Mouse (Mus musculus) kidney, embryonic 14.5 days (tissue): ENCODE measurements at regions not wholly inside any gene's neighbourhood (a gene's known extent, or its start where the extent isn't known, plus 50 kb on each side); places are given as distances from the start of the nearest gene placed in this dataset.

Source experiments
- ATAC-seq: fragments of 200-750 bp; cut with Nextera tagmentation; 2 replicates; pipeline ENCODE4 v1.8.0; 2017; ENCODE audit warnings: moderate number of reproducible peaks, mild to moderate bottlenecking, moderate TSS enrichment, moderate library complexity; ENCODE audit not compliant: low FRiP score, low TSS enrichment
- H3K27ac ChIP-seq: fragments of 300-500 bp; sonication (generic); 2 replicates; pipeline ENCODE4 v1.5.1; 2014; ENCODE audit warnings: low read depth, mild to moderate bottlenecking, low read length, moderate library complexity, mixed read lengths
- H3K27me3 ChIP-seq: fragments of 300-500 bp; sonication (generic); 2 replicates; pipeline ENCODE4 v1.6.1; 2014; ENCODE audit warnings: mild to moderate bottlenecking, low read length; ENCODE audit not compliant: control insufficient read depth, insufficient read depth
- H3K36me3 ChIP-seq: fragments of 300-500 bp; sonication (generic); 2 replicates; pipeline ENCODE4 v1.6.1; 2014; ENCODE audit warnings: low read length, mixed read lengths; ENCODE audit not compliant: control insufficient read depth, insufficient read depth
- H3K4me1 ChIP-seq: fragments of 300-500 bp; sonication (generic); 2 replicates; pipeline ENCODE4 v1.6.1; 2014; ENCODE audit warnings: low read length, mixed read lengths; ENCODE audit not compliant: control insufficient read depth, insufficient read depth
- H3K4me2 ChIP-seq: fragments of 300-500 bp; sonication (generic); replicated peaks from 2 replicates; pipeline ENCODE4 v1.6.1; 2014; ENCODE audit warnings: low read depth, mild to moderate bottlenecking, low read length
- H3K4me3 ChIP-seq: fragments of 300-500 bp; sonication (generic); 2 replicates; pipeline ENCODE4 v1.5.1; 2014; ENCODE audit warnings: mild to moderate bottlenecking, low read length
- H3K9ac ChIP-seq: fragments of 300-500 bp; sonication (generic); 2 replicates; pipeline ENCODE4 v1.6.1; 2014; ENCODE audit warnings: low read depth, mild to moderate bottlenecking, low read length, moderate library complexity
- H3K9me3 ChIP-seq: fragments of 300-500 bp; sonication (generic); 2 replicates; pipeline ENCODE4 v1.6.1; 2016; ENCODE audit warnings: low read length; ENCODE audit not compliant: control insufficient read depth
- WGBS: fragments of 180-500 bp; shearing (Covaris S2); extraction: QIAGEN DNeasy Blood & Tissue Kit; methylation state at CpG from one replicate; pipeline ENCODE4 v1.1.7; 2014; 5-methylcytosine and 5-hydroxymethylcytosine counted together

- Histone ChIP-seq H3K4me2 (no peak overlapping the region), H3K27me3 (no peaks in the 10 kb centered on the region), H3K27ac (no peak overlapping the region), H3K4me1 (no peaks in the 10 kb centered on the region), H3K9me3 (no peaks in the 10 kb centered on the region), H3K9ac (no peak overlapping the region), H3K4me3 (no peak overlapping the region), H3K36me3 (no peaks in the 10 kb centered on the region)
- no peak for ATAC-seq
- WGBS = 94% methylated on average over 2 of the region's 2 CpGs
Observed at GRCm38 (mm10) chr16:54440932-54441331, 856.9 kb downstream of the Zpld1 start.

- no peaks in the 10 kb centered on the region for H3K27me3 ChIP-seq
Observed at GRCm38 (mm10) chr16:54406638-54407037, 891.1 kb downstream of the Zpld1 start.

DNA sequence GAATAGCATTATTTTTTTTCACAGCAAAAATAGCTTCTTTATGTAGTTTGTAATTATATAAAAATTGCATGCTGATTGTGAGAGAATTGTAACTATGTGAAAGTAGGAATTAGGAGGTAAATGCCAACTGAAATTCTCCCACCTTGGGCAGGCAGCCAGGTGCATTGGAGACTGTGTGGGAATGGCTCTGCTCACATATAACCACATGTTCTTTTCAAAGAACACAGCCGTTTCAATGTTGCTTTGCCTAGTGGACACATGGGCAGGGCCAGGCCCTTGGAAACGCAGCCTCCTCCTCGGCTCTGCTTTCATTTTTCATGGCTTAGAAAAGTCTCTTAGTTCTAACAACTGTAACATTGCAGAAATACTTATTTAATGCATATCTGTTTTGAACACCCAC, 913.8 kb downstream of the Zpld1 start:
- Histone ChIP-seq H3K4me2 (no peak overlapping the region), H3K27ac (no peak overlapping the region), H3K9ac (no peak overlapping the region), H3K9me3 (no peaks in the 10 kb centered on the region), H3K36me3 (no peaks in the 10 kb centered on the region), H3K4me1 (no peaks in the 10 kb centered on the region), H3K27me3 (no peaks in the 10 kb centered on the region), H3K4me3 (no peak overlapping the region)
- WGBS = 79% methylated on average over 3 of the region's 3 CpGs
- no peak for ATAC-seq

More at GRCm38 (mm10) chr16:54406638-54407037, 891.1 kb downstream of the Zpld1 start:
- Histone ChIP-seq H3K9ac (no peak overlapping the region), H3K4me3 (no peak overlapping the region), H3K4me2 (no peak overlapping the region), H3K4me1 (no peaks in the 10 kb centered on the region), H3K9me3 (no peaks in the 10 kb centered on the region), H3K36me3 (no peaks in the 10 kb centered on the region), H3K27ac (no peak overlapping the region)
- 86% methylated on average over 3 of the region's 3 CpGs for WGBS
- ATAC-seq = no peak

GRCm38 (mm10) chr16:54374990-54375389, 922.8 kb downstream of the Zpld1 start:
- H3K4me1 ChIP-seq = no peaks in the 10 kb centered on the region
- H3K27ac ChIP-seq = no peak overlapping the region
- no peak for ATAC-seq
- 79% methylated on average over 4 of the region's 4 CpGs for WGBS
- no peaks in the 10 kb centered on the region for H3K36me3 ChIP-seq
- no peak overlapping the region for H3K4me3 ChIP-seq
- no peak overlapping the region for H3K9ac ChIP-seq
- H3K27me3 ChIP-seq = no peaks in the 10 kb centered on the region
- no peak overlapping the region for H3K4me2 ChIP-seq
- no peaks in the 10 kb centered on the region for H3K9me3 ChIP-seq

GRCm38 (mm10) chr16:54354423-54354822, 943.4 kb downstream of the Zpld1 start:
- H3K36me3 ChIP-seq = no peaks in the 10 kb centered on the region
- no peak overlapping the region for H3K27ac ChIP-seq
- H3K27me3 ChIP-seq = no peaks in the 10 kb centered on the region
- no peak overlapping the region for H3K4me3 ChIP-seq
- H3K9ac ChIP-seq = no peak overlapping the region
- no peak for ATAC-seq
- no peak overlapping the region for H3K4me2 ChIP-seq
- no peaks in the 10 kb centered on the region for H3K4me1 ChIP-seq
- no peaks in the 10 kb centered on the region for H3K9me3 ChIP-seq

DNA sequence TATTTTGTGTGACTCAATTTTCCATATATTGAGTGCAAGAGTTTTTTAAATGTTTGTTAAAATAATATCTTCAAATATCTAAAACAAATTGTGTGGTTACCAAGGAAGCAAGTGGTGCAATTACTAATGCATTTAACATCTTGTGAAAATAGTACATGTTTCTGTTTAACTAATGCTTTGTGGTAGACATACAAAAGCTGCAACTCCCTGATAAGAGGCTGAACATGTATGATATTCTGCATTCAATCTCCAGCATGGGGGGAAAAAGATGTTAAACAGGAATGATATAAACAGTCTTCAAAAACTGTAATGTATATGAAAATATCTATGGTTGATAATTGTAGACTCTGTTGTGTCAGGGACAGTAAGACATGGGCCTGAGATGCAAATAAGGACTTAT, 949.0 kb downstream of the Zpld1 start:
- no peak for ATAC-seq
- H3K4me3 ChIP-seq = no peak overlapping the region

DNA sequence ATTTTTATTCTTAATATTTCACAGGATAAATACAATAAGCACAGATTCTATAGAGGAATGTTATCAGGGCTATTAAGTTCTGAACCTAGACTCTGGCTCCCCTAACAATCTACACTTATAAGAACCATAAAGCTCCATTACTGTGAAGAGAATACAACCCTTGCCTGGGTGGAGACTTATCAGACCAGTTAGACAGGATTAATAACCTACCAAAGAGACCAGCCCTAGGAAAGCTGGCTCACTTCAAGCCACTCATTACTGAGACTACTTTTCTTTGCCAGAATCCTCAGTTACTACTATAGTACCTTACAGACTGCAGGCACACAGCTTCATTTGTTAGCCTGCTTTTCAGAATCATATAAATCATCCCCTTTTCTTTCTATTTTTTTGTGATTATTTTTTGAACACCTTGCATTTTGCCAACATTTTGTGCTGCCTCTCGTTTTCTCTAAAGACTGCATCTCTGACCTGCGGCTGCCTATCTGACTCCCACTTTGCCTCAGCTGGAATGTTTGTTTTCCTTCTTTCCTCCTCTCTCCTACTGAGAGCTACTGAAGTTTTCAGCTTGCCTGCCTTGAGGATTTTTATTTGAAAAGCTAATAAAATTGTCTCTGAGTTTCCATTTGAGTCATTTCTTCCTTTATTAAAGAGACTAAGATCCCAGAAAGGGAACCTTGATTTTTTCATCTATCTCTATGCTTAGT, 951.5 kb downstream of the Zpld1 start:
- H3K27ac ChIP-seq = no peak overlapping the region
- H3K27me3 ChIP-seq = no peaks in the 10 kb centered on the region
- no peak overlapping the region for H3K9ac ChIP-seq
- H3K4me2 ChIP-seq = no peak overlapping the region
- H3K36me3 ChIP-seq = no peaks in the 10 kb centered on the region
- peak; percentile 52; the same call in 1 of the 2 replicates for ATAC-seq
- H3K4me1 ChIP-seq = no peaks in the 10 kb centered on the region
- H3K9me3 ChIP-seq = no peaks in the 10 kb centered on the region
- 40% methylated on average over 2 of the region's 2 CpGs for WGBS
- no peak overlapping the region for H3K4me3 ChIP-seq

More for the DNA sequence above, 949.0 kb downstream of the Zpld1 start:
- no peaks in the 10 kb centered on the region for H3K4me1 ChIP-seq
- no peak overlapping the region for H3K4me2 ChIP-seq
- H3K36me3 ChIP-seq = no peaks in the 10 kb centered on the region
- no peaks in the 10 kb centered on the region for H3K27me3 ChIP-seq
- H3K9ac ChIP-seq = no peak overlapping the region
- H3K27ac ChIP-seq = no peak overlapping the region
- no peaks in the 10 kb centered on the region for H3K9me3 ChIP-seq
